Mouse (Mus musculus): Measurements from ENCODE around the gene Gtsf1l. TPM values are rescaled to one million over a fixed set of nuclear protein-coding genes. Genes with fewer than 3 reads are reported as not detected.
"Not testable (repeated sequence)": the region's sequence is repeated elsewhere in the genome, so short reads cannot be mapped to it uniquely, and the experiment has no call there.

Gtsf1l gene
- total RNA-seq, 2 experiments from 2014 or later: not detected

DNA sequence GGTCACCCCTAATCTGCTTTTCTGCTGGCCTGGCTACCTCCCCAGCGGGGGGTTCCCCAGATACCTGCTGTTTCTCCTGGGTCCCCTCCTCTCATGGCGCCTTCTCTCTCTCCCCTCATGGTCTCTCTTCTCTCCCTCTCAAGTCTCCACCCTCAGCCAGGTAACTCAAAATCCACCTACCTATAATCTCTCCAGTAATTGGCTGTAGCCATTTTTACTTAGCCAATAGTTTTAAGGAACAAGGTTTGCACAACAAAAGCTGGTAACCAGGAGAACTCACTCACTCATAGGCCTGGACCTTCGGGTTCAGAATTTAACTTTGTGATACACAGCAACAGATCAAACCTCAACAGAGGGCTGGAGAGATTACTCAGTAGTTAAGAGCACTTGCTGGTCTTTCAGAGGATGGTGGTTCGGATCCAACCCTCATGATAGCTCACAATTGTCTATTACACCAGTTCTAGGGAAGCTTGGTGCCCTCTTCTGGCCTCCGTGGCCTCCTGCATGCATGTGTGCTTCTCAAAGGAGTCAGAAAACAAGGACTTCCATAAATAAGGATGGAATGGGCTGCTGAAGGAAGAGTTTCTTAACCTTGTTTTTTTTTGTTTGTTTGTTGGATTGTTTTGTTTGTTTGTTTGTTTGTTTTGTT, 1.9 kb upstream of the Gtsf1l start:
- DNase-seq (ENCODE audit: low spot score in 2 of 2): no peak

DNA sequence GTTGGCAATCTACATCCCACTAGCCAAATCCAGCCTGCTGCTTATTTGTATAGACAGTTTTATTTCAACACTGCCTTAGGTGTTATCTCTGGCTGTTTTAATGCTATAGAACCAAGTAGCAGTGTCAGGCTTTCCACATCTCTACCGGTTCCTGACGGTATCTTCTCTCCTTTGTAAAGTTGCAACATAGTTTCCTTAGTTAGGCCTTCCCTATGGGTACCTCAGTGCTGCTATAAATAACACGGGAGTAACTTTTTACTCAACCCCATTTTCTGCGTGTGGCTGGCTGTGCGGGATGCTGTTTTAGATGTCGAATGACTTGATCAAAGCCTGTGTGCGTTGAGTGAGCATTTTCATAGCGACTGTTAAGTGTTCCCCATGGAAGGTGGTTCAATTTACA, 1.1 kb downstream of the Gtsf1l start:
- DNase-seq (ENCODE audit: low spot score in 2 of 2): no peak

DNA sequence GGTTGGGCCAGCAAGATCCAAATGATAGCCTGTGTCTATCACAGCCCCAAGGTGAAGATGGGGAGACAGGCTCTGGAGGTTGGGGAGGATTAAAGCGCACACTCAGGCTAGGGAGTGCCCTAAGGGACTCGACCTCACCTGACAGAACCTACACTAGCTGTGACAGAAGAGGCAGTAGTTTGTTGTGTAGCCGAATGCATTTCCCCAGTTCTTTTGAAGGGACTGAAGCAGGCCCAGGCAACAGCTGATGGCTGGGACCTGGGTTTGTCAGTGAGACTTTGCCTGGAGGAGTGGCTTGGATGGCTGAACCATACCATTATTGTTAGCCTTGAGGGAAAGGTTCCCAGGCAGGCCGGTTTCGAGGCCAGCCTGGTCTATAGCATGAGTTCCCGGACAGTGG, 2.6 kb downstream of the Gtsf1l start:
- DNase-seq (ENCODE audit: low spot score in 2 of 2): no peak

- DNase-seq (ENCODE audit: low spot score in 2 of 2): no peak
Measured at GRCm38 (mm10) chr2:163084519-163084918, 3.1 kb downstream of the Gtsf1l start.

DNA sequence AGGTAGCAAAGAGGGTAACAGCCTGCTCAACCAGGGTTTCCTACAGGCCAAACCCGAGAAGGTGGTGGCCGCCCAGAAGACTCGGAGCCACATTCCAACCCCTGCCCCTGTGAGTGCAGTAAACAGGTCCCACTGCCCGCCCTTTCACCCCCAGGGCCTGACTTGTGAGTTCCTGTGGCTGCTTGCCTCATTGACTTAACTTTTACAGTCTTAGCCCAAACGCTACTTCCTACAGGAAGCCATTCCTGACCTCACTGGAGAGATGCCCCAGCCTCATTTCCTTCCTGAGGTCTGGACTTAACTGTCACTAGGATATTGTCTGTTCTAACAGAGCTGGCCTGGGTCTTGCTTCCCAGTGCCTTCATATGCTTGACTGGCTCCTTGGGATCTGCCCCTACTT, 5.1 kb downstream of the Gtsf1l start:
- no peak for DNase-seq (ENCODE audit: low spot score in 2 of 2)

- no peak for DNase-seq (ENCODE audit: low spot score in 2 of 2)
Measured at GRCm38 (mm10) chr2:163079041-163079440, 8.6 kb downstream of the Gtsf1l start.

DNA sequence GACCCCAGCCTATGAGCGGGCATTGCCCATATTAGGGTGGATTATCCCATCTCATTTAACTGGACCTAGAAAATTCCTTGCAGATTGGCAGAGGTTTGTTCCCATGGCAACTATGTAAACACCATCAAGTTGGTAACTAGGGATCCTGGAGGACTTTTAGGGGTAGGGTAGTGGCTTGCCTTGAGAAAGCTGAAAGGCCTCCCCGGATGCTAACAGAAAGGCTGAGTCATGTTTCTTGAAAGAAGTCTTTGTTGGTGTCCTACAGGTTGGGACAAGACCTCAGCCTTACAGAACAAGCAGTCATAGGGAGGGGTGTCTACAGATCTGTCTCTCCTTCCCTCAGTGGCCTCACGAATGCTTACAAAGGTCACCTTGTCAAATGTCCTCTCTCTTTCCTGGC, 12.4 kb downstream of the Gtsf1l start:
- DNase-seq (ENCODE audit: low spot score in 2 of 2): no peak

DNA sequence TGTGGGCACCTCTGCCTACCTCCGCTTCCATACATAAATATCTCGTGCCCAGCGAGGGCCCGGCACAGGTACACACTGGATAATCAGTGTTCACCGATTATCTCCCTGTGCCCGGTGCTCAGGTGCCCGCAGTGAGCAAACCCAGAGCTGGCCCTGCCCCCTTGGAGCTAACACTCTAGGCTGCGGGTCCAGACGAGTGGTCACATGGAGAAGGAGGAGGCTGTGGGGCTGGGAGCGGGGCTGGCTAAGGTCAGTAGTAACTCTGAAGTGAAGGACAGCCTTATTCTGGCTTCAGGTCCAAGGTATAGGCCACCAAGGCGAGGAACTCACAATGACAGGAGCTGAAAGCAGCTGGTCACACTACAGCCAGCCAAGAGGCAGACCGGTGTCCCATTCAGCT, 12.8 kb downstream of the Gtsf1l start:
- DNase-seq (ENCODE audit: low spot score in 2 of 2): no peak

GRCm38 (mm10) chr2:163074006-163074405, 13.6 kb downstream of the Gtsf1l start:
- no peak for DNase-seq (ENCODE audit: low spot score in 2 of 2)

DNA sequence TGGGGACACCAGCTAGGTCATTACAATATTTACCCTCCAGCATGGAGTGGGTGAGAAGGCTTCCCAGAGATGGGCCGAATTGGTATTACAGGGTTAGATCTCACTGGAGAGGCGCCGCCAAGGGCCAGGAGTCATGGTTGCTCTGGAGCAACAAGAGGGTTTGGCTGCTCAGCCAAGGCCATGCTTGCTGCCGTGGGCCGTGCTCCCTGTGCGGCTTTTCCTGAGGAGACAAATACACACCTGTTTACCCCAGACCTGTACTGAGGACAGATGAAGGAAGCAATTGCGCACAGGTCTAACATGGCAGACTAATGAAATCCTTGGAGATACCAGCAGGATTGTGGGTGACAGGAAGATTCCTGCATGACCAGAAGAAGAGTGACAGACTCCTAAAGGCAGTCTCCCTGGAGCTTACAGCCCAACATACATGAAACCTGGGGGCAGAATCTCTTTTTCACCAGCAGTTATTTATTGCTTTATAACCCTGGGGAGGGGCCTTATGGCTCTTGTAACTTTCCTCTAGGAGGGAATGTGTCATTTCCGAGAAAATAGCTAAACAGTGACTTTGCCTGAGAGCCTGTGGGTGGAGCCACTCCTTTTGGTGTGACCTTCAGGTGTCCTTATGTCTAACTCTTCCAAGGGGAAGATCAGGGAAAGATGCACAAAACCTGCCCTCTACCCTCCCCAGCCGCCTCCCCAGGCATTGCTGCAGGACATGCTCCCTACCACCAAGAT, 14.5 kb downstream of the Gtsf1l start:
- no peak for DNase-seq (ENCODE audit: low spot score in 2 of 2)

DNA sequence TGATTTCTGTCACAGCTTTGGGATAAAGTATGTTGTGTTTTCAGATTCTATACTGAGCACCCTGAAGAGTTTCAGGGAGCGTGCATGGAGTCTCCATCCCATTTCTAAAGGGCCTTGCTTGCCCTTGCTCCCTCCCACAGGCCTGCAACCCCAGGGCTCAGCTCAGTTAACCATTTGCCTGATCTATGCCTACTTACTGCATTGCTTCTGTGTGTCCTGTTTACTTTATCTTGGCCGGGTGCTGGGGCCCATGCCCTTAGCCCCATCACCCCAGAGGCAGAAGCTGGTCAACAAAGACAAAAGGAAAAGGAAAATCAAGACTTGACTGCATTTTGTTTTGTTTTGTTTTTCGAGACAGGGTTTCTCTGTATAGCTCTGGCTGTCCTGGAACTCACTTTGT, 16.1 kb downstream of the Gtsf1l start:
- no peak for DNase-seq (ENCODE audit: low spot score in 2 of 2)

DNA sequence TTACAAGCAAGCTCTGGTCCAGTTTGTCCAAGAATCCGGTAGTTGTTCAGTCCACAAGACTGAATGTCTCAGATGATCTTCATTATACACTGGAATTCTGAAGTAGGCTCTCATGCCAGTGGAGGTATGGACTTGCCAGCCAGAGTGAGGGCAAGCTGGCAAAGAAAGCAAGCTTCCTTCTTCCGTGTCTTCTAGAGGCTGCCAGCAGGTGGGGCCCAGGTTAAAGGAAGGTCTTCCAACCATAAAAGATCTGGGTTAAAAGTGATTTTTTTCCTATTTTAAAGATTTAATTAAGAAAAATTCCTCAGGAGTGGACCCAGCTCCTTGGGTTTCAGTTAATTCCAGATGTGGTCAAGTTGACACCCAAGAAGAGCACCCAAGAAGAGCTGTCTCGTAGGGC, 17.4 kb downstream of the Gtsf1l start:
- DNase-seq (ENCODE audit: low spot score in 2 of 2): no peak

DNA sequence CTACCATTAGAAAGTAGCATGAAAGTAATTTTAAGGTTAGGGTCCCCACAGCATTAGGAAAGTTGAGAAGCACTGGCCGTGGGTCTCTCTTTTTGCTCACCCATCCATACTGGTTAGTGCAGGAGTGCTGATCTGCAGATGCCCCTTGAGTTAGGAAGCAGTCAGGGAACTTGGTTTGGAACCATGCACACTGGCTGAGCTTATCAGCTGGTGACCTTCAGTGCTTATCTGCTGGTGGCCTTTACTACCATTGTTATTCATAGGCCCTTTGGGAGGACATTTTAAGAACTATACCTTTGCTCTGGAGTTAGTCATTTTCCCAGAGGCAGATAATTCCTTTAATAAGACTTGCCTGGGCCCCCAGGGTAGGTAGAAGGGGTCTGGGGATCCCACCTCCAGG, 20.4 kb downstream of the Gtsf1l start:
- DNase-seq (ENCODE audit: low spot score in 2 of 2): no peak

DNA sequence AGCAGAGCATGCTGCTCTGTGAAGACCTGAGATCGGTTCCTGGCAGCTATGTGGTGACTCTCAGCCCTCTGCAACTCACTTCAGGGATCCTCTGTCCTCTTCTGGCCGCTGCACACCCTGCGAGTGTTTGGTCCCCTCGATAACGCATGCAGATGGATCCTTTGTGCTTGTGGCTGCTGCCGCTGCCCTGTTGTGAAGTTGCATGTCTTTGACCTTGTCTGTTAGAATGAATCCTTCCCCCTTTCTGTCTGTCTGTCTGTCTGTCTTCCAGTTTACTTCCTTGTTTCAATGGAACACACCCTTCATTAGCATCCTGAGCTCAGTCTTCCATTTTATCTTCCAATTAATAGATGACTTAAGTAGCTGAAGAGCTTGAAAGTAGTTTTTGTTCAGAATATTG, 21.3 kb downstream of the Gtsf1l start:
- no peak for DNase-seq (ENCODE audit: low spot score in 2 of 2)

DNA sequence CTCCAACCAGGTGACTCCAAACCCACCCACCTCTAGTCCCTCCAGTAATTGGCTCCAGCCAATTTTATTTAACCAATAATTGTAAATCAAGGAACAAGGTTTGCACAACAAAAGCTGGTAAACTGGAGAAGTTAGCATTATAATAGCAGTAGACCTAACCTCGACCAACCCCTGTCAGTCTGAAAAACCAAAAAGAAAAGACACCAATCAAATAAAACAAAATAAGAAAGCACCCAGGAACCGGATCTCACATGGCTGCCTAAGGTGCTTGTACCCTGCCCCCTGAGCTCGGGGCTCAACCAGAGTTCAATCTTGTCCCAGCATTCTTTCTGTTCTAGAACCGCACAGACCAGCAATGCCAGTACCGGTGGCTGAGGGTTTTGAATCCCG, 25.5 kb downstream of the Gtsf1l start:
- no peak for DNase-seq (ENCODE audit: low spot score in 2 of 2)

DNA sequence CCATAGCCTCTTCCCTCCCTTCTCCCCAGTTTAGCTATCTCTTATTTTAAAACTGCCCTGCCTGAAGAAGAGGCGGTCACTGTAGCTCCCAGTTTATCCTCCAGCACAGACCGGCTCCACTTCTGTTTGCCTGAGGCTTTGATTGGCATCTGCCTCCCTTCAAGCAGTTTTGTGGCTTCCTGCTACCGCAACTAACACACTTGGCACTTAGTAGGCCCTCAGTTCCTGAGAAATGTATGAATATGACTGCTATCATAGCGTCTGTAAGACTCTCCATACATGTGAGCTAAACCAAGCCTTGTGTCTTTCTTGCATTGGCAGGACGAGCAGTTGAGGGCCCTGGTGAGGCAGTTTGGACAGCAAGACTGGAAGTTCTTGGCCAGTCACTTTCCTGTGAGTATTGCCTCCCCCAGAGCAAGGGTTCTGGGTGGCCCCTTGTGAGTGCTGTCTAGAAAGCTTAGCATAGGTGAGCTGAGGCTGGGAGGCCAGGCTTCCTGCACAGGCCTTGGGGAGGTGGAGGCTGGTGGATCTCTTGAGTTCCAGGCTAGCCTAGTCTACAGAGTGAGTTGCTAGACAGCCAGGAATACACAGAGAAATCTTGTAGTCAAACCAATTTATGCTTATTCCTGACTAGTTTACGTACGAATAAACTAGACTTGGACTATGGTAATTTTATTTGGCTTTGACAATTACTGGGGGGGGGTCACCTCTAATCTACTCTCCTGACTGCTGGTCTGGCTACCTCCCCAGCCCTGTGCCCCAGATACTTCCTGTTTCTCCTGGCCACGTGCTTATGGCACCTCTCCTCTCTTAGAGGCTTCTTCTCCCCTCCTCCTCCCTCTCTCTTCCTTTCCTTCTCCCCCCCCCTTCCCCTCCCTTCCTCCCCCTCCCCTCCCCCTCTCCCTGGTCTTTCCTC, 26.2 kb downstream of the Gtsf1l start:
- no peak for DNase-seq (ENCODE audit: low spot score in 2 of 2)

GRCm38 (mm10) chr2:163060630-163061029, 27.0 kb downstream of the Gtsf1l start:
- DNase-seq (ENCODE audit: low spot score in 2 of 2): no peak

DNA sequence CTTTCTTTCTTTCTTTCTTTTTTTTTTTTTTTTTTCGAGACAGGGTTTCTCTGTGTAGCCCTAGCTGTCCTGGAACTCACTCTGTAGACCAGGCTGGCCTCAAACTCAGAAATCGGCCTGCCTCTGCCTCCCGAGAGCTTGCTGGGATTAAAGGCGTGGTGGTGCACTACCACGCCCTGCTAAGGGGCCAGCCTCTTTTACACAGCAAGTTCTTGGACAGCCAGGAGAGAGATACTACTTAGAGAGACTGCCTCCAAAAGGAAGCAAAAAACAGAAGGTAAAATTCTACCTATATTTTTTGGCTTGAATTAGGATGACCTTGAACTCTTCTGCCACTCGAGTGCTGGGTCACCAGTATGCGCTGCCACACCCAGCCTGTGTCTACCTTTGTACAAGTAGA, 28.7 kb downstream of the Gtsf1l start:
- DNase-seq (ENCODE audit: low spot score in 2 of 2): not testable (repeated sequence)

DNA sequence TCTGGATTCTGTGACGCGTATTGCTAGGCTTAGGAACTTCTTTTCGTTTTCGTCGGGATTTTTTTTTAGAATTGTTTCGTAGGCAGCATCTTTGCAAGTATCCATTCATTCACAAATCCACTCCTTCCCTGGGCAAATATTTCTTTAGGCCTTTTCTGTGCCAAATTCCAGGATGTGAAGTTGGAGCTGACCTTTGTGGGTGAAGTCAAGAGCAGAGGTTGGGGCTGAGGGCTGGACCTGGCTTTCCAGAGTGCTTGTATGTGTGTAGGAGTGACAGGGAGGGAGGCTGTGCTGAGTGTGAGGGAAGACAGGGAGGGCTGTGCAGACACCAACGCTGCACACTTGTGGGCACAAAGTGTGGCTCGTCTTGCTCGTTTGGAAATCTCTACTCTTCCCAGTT, 31.1 kb downstream of the Gtsf1l start:
- DNase-seq (ENCODE audit: low spot score in 2 of 2): no peak

DNA sequence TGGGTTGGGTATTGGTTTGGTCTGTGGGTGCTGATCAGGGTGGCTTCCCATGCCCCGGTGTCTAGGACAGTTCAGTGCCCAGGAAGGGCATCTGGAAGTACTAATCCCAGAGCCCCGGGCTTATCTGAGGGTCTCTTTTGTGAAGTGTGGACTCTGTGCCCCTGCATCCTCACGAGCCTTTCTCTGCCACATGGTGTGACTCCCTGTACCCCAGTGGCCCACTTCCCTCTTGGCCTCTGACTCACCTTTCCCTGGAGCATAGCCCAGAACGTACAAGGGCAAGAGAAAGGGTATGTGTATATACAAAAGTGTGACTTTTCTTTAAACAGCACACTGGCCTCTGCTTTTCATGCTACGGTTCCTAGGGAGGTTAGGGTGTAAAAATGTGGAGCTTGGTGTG, 31.9 kb downstream of the Gtsf1l start:
- no peak for DNase-seq (ENCODE audit: low spot score in 2 of 2)

DNA sequence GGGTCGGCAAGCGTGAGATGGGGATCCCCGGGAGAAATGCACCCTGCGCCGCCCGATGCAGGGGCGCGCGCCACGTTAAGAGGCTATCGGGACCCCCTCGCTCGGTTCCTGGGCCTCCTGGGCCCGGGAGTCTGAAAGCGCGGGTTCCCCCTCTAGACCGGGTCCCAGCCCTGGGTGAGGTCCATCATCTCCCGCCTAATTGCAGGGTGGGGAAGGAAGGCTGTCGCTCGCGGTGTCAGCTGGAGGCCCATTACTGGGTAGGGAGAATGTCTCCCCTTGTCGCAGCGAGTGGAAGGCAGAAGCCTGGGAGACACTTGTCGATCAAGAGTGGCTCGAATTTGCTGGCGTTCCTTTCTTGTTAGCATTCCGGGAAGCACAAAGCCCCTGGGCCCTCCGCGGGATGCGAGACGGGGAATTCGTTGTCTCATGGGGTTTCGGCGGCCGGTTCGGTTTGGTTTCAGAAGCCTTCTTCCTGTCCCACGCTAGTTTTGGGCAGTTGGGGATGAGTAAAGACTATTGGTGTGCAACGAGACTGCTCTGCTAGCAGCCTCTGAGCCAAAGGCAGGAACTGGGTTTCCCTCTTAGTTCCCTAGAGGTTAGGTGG, 32.7 kb downstream of the Gtsf1l start:
- peak; percentile 18 to 27 for DNase-seq (ENCODE audit: low spot score in 2 of 2)
